Mouse (Mus musculus) stomach, postnatal 0 days (tissue): Measurements from ENCODE around the gene Mrvi1. TPM values are rescaled to one million over a fixed set of nuclear protein-coding genes. Genes with fewer than 3 reads are reported as not detected.
A peak's percentile ranks its signal among the peaks of the same experiment; 100 is the strongest.

Source experiments
- ATAC-seq: fragments of 200-750 bp; cut with Nextera tagmentation; 2 replicates; pipeline ENCODE4 v1.8.0; 2017; ENCODE audit not compliant: low FRiP score, low TSS enrichment
- DNase-seq: peaks from one replicate; pipeline ENCODE4 v3.0.0-alpha.2; 2016; ENCODE audit warnings: low spot score
- H3K27ac ChIP-seq: fragments of 300-500 bp; sonication (generic); replicated peaks from 2 replicates; pipeline ENCODE4 v1.5.1; 2014; ENCODE audit warnings: mild to moderate bottlenecking, control low read depth
- H3K27me3 ChIP-seq: fragments of 300-500 bp; sonication (generic); 2 replicates; pipeline ENCODE4 v1.6.1; 2014; ENCODE audit warnings: low read length; ENCODE audit not compliant: control insufficient read depth, insufficient read depth
- H3K36me3 ChIP-seq: fragments of 300-500 bp; sonication (generic); 2 replicates; pipeline ENCODE4 v1.6.1; 2014; ENCODE audit warnings: low read length, mixed read lengths; ENCODE audit not compliant: control insufficient read depth, insufficient read depth
- H3K4me1 ChIP-seq: fragments of 300-500 bp; sonication (generic); replicated peaks from 2 replicates; pipeline ENCODE4 v1.6.1; 2014; ENCODE audit warnings: antibody characterized with exemption; ENCODE audit not compliant: control insufficient read depth, insufficient read depth
- H3K4me2 ChIP-seq: fragments of 300-500 bp; sonication (generic); replicated peaks from 2 replicates; pipeline ENCODE4 v1.6.1; 2014; ENCODE audit warnings: low read depth, mild to moderate bottlenecking, control low read depth, moderate library complexity
- H3K4me3 ChIP-seq: fragments of 300-500 bp; sonication (generic); 2 replicates; pipeline ENCODE4 v1.5.1; 2014; ENCODE audit warnings: low read depth, low read length, control low read depth
- H3K9ac ChIP-seq: fragments of 300-500 bp; sonication (generic); 2 replicates; pipeline ENCODE4 v1.6.1; 2014; ENCODE audit warnings: mild to moderate bottlenecking, low read length, control low read depth, mixed read lengths
- H3K9me3 ChIP-seq: fragments of 300-500 bp; sonication (generic); 2 replicates; pipeline ENCODE4 v1.6.1; 2016; ENCODE audit warnings: low read length; ENCODE audit not compliant: control insufficient read depth
- CTCF ChIP-seq: IDR thresholded peaks from 2 replicates; pipeline ENCODE4 v1.5.1; 2016; ENCODE audit warnings: antibody characterized with exemption, low read depth, mild to moderate bottlenecking, moderate library complexity
- EP300 ChIP-seq: optimal IDR thresholded peaks from 2 replicates; pipeline ENCODE3; 2016; ENCODE audit warnings: antibody characterized with exemption
- WGBS: fragments of 180-500 bp; shearing (Covaris S2); extraction: QIAGEN DNeasy Blood & Tissue Kit; methylation state at CpG from one replicate; pipeline ENCODE4 v1.1.7; 2014; 5-methylcytosine and 5-hydroxymethylcytosine counted together
- polyA plus RNA-seq: library from polyadenylated mRNA; unstranded; fragments of >200 nt; fragmentation: Nextera tagmentation; extraction: Ambion mirVana; gene quantifications from 2 replicates; pipeline ENCODE4 v1.2.1, GENCODE M21; 2015

Gene Mrvi1
- polyA plus RNA-seq, 1 experiment from 2014 or later: 8.4 TPM

DNA sequence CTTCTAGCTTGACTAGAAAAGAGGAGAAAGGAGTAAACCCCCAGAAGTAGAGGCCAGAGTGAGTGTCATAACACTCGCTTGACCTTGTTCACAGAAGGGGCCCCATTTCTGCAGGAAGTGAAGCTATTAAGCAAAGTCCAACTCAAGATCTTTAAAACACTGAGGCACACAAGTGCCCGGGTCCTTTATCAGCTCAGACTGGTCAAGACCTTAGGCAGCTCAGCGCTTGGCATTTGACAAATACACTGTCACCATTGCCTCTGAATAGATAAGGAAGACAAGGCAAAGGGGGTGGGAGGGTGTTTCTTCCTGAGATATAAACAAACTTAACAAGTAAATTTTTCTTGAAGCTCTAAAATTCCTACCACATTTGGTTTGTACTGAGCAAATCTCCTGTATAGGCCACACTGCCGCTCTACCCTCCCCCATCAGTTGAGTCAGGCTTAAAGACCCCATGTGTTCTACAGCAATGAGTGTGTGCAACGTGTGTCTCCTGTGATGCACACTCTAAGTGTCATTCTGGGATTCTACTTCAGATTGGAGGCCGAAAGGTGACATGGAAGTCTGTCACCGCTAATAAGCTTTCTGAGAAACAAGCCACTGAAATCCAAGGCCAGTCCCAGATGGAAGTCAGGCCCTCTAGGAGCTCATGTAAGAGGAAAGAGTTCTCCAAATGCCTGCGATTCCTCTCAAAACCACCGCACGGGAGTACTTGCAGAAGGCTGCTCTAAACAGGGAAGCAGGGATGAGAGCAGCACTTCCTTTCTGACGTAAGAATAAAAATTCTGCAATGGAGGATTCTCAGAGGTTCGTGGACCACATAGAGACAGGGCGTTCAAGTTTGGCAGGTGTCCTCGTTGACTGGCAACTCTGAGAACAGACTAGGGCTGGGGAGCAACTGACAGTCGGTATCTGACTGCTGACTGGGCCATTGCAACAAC is 16.9 kb upstream of the Mrvi1 start:
- H3K4me3 ChIP-seq: no peak overlapping the region
- no peaks in the 10 kb centered on the region for H3K27me3 ChIP-seq
- no peaks in the 10 kb centered on the region for H3K36me3 ChIP-seq
- no peak overlapping the region for H3K4me2 ChIP-seq
- TF ChIP-seq EP300: no peak
- no peak for TF ChIP-seq CTCF
- H3K4me1 ChIP-seq: no peaks in the 10 kb centered on the region
- DNase-seq (no peak), ATAC-seq (no peak)
- no peak overlapping the region for H3K9ac ChIP-seq
- H3K27ac ChIP-seq: no peak overlapping the region
- 64% methylated on average over 15 of the region's 15 CpGs for WGBS
- H3K9me3 ChIP-seq: no peaks in the 10 kb centered on the region

GRCm38 (mm10) chr7:110991221-110991494 is 8.9 kb upstream of the Mrvi1 start:
- 0 out of 2 replicates have a peak, but pooled peaks cover 4% of the 10 kb centered on the region for H3K4me1 ChIP-seq
- TF ChIP-seq EP300: no peak
- no peak for TF ChIP-seq CTCF
- no peak overlapping the region for H3K27ac ChIP-seq
- no peaks in the 10 kb centered on the region for H3K27me3 ChIP-seq
- 48% methylated on average over 4 of the region's 4 CpGs for WGBS
- no peak overlapping the region for H3K9ac ChIP-seq
- H3K36me3 ChIP-seq: no peaks in the 10 kb centered on the region
- DNase-seq: no peak
- H3K4me3 ChIP-seq: no peak overlapping the region
- ATAC-seq: no peak
- H3K4me2 ChIP-seq: no peak overlapping the region
- H3K9me3 ChIP-seq: no peaks in the 10 kb centered on the region

DNA sequence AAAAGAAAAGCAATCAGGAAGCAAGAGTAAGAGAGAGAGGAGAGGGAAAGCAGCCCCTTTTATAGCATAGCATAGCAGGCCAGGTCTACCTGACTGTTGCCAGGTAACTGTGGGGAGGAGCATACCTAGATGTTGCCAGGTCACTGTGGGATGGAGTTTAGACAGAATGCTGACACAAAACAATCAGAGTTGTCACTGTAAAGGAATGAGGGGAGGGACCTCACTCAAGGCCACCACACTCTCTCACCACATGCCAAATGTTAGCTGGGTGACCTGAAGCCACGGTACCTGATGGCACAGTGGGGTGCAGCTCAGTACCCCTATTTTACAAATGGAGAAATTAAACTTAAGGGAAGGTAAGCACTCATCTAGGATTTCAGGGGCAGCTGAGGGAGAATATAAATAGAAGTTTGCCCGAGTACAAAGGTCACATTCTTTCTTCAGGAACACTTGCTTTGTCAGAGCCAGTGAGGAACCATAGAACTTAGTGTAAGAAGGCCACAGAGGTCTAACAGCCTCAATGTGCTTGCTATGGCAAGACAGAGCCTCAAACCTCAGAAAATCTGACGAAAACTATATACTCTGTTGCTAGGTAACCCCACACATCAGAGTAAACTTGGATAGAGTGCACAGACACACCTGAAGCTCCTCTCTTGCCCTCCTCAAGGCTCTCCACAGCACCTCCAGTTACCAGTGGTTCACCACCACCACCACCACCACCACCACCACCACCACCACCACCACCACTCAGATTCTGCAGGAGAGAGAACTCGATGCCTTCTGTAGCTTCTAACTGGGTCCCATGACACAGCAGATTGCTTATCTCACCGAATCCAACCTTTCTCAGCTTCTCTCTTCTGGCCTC is 8.3 kb upstream of the Mrvi1 start:
- Histone ChIP-seq H3K4me2 (no peak overlapping the region), H3K4me3 (no peak overlapping the region)
- ATAC-seq: peak; percentile 66

GRCm38 (mm10) chr7:110989286-110989879 is 7.1 kb upstream of the Mrvi1 start:
- Histone ChIP-seq H3K36me3 (no peaks in the 10 kb centered on the region), H3K4me3 (no peak overlapping the region), H3K4me2 (no peak overlapping the region), H3K27me3 (no peaks in the 10 kb centered on the region), H3K9ac (no peak overlapping the region), H3K4me1 (0 out of 2 replicates have a peak, but pooled peaks cover 4% of the 10 kb centered on the region), H3K9me3 (no peaks in the 10 kb centered on the region), H3K27ac (peak overlapping the region; percentile 24; the same call in 1 of the 2 replicates)
- ATAC-seq (no peak), DNase-seq (no peak)
- WGBS: 45% methylated on average over 5 of the region's 5 CpGs
- TF ChIP-seq CTCF (no peak), EP300 (no peak)

More for the DNA sequence above, 8.3 kb upstream of the Mrvi1 start:
- Histone ChIP-seq H3K36me3 (no peaks in the 10 kb centered on the region), H3K27me3 (no peaks in the 10 kb centered on the region), H3K4me1 (0 out of 2 replicates have a peak, but pooled peaks cover 4% of the 10 kb centered on the region), H3K9me3 (no peaks in the 10 kb centered on the region), H3K9ac (no peak overlapping the region), H3K27ac (no peak overlapping the region)
- no peak for DNase-seq
- no peak for TF ChIP-seq EP300
- TF ChIP-seq CTCF: no peak
- WGBS: 49% methylated on average over 5 of the region's 5 CpGs

DNA sequence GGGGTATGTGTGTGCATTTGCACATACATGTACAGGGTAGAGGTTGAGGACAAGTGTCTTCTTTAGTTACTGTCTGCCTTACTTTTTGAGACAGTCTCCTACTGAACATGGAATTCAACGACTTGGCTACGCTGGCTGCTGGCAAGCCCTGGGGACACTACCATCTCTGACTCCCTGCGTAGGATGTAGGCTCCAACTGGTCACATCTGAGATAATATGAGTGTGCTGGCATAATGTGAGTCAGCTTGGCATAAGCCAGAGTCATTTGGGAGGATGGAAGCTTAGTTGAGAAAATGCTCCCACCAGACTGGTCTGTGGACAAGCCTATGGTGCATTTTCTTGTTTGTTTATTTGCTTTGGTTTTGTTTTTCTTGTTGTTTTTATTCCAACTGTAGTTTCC is 5.8 kb upstream of the Mrvi1 start:
- H3K36me3 ChIP-seq: no peaks in the 10 kb centered on the region
- no peak for ATAC-seq
- TF ChIP-seq CTCF (no peak), EP300 (no peak)

More for the DNA sequence above, 5.8 kb upstream of the Mrvi1 start:
- WGBS: 91% methylated on average over 3 of the region's 3 CpGs
- DNase-seq: no peak
- Histone ChIP-seq H3K4me3 (no peak overlapping the region), H3K27ac (no peak overlapping the region), H3K4me2 (no peak overlapping the region), H3K9me3 (no peaks in the 10 kb centered on the region), H3K4me1 (0 out of 2 replicates have a peak, but pooled peaks cover 4% of the 10 kb centered on the region), H3K9ac (no peak overlapping the region), H3K27me3 (no peaks in the 10 kb centered on the region)
